Mouse (Mus musculus) forebrain, postnatal 0 days (tissue): ENCODE measurements around the gene Liph. TPM values are rescaled to one million over a fixed set of nuclear protein-coding genes. Genes with fewer than 3 reads are reported as not detected.

Source experiments
- ATAC-seq: fragments of 200-750 bp; cut with Nextera tagmentation; 2 replicates; pipeline ENCODE4 v1.8.0; 2017; ENCODE audit warnings: mild to moderate bottlenecking, moderate library complexity
- DNase-seq: peaks from one replicate; pipeline ENCODE4 v3.0.0-alpha.2; 2015
- H3K27ac ChIP-seq: fragments of 300-500 bp; sonication (generic); 2 replicates; pipeline ENCODE4 v1.5.1; 2014; ENCODE audit warnings: low read depth, mild to moderate bottlenecking, antibody characterized with exemption, low read length, moderate library complexity, mixed read lengths
- H3K27me3 ChIP-seq: fragments of 300-500 bp; sonication (generic); 2 replicates; pipeline ENCODE4 v1.6.1; 2014; ENCODE audit warnings: mild to moderate bottlenecking, low read length, mixed read lengths; ENCODE audit not compliant: insufficient read depth
- H3K36me3 ChIP-seq: fragments of 300-500 bp; sonication (generic); 2 replicates; pipeline ENCODE4 v1.6.1; 2014; ENCODE audit warnings: mild to moderate bottlenecking, moderate library complexity; ENCODE audit not compliant: insufficient read depth
- H3K4me1 ChIP-seq: fragments of 300-500 bp; sonication (generic); 2 replicates; pipeline ENCODE4 v1.6.1; 2014; ENCODE audit warnings: antibody characterized with exemption; ENCODE audit not compliant: insufficient read depth
- H3K4me2 ChIP-seq: fragments of 300-500 bp; sonication (generic); 2 replicates; pipeline ENCODE4 v1.6.1; 2014; ENCODE audit warnings: low read depth, mild to moderate bottlenecking, moderate library complexity
- H3K4me3 ChIP-seq: fragments of 300-500 bp; sonication (generic); 2 replicates; pipeline ENCODE4 v1.5.1; 2014; ENCODE audit warnings: low read depth, low read length, mixed read lengths
- H3K9ac ChIP-seq: fragments of 300-500 bp; sonication (generic); 2 replicates; pipeline ENCODE4 v1.6.1; 2014; ENCODE audit warnings: mild to moderate bottlenecking
- H3K9me3 ChIP-seq: fragments of 300-500 bp; sonication (generic); 2 replicates; pipeline ENCODE4 v1.6.1; 2016; ENCODE audit warnings: low read length
- CTCF ChIP-seq: sonication (generic); IDR thresholded peaks from 2 replicates; pipeline ENCODE4 v1.5.1; 2016; ENCODE audit warnings: antibody characterized with exemption, control low read depth, low read depth
- WGBS: fragments of 180-500 bp; shearing (Covaris S2); extraction: QIAGEN DNeasy Blood & Tissue Kit; methylation state at CpG from one replicate; pipeline ENCODE4 v1.1.7; 2014; 5-methylcytosine and 5-hydroxymethylcytosine counted together
- polyA plus RNA-seq: library from polyadenylated mRNA; unstranded; fragments of >200 nt; fragmentation: Nextera tagmentation; extraction: Ambion mirVana; gene quantifications from 2 replicates; pipeline ENCODE4 v1.2.1, GENCODE M21; 2015
- total RNA-seq: library from RNA; depleted of rRNA; stranded (reverse); fragments of >200 nt; gene quantifications from 2 replicates; pipeline ENCODE4 v1.2.3, GENCODE M21; 2014; rRNA removed

Liph gene
- 0.43 and 1.8 TPM in 2 replicates for total RNA-seq
- 0.64 and 0.91 TPM in 2 replicates for polyA plus RNA-seq

- Histone ChIP-seq H3K4me3 (peak within 1 kb of the TSS; percentile 29), H3K27me3 (no peaks in the 10 kb centered on the region), H3K27ac (no peak within 1 kb of the TSS), H3K36me3 (no peaks in the 10 kb centered on the region), H3K4me1 (no peaks in the 10 kb centered on the region), H3K9me3 (no peaks in the 10 kb centered on the region), H3K4me2 (peak within 1 kb of the TSS; percentile 51), H3K9ac (no peak within 1 kb of the TSS)
- DNase-seq (peak; percentile 11), ATAC-seq (peak; percentile 58; the same call in 1 of the 2 replicates)
- 2% methylated on average over 16 of the region's 16 CpGs for WGBS
- TF ChIP-seq CTCF, result no peak
These were observed at the start of gene Liph for GRCm38 (mm10) chr16:21995304-21995703. Liph (minus strand) TSS chr16:21995663.

GRCm38 (mm10) chr16:22043830-22044229 lies 48.4 kb upstream of the Liph start:
- H3K9me3 ChIP-seq, result no peaks in the 10 kb centered on the region
- H3K27ac ChIP-seq, result no peak overlapping the region
- no peaks in the 10 kb centered on the region for H3K27me3 ChIP-seq
- no peak for ATAC-seq
- 92% methylated on average over 4 of the region's 4 CpGs for WGBS
- H3K9ac ChIP-seq, result no peak overlapping the region
- peaks cover 46% of the 10 kb centered on the region for H3K36me3 ChIP-seq
- H3K4me3 ChIP-seq, result no peak overlapping the region
- H3K4me2 ChIP-seq, result no peak overlapping the region
- no peaks in the 10 kb centered on the region for H3K4me1 ChIP-seq
- TF ChIP-seq CTCF, result no peak
- DNase-seq, result no peak

GRCm38 (mm10) chr16:22039978-22040377 lies 44.5 kb upstream of the Liph start:
- DNase-seq (no peak), ATAC-seq (no peak)
- Histone ChIP-seq H3K4me1 (no peaks in the 10 kb centered on the region), H3K9me3 (no peaks in the 10 kb centered on the region), H3K27ac (no peak overlapping the region), H3K9ac (no peak overlapping the region), H3K4me3 (no peak overlapping the region), H3K36me3 (peaks cover 41% of the 10 kb centered on the region), H3K4me2 (no peak overlapping the region), H3K27me3 (no peaks in the 10 kb centered on the region)
- TF ChIP-seq CTCF, result no peak
- WGBS, result 88% methylated on average over 1 of the region's 1 CpGs

GRCm38 (mm10) chr16:22038554-22038953 lies 43.1 kb upstream of the Liph start:
- Histone ChIP-seq H3K9me3 (no peaks in the 10 kb centered on the region), H3K4me3 (no peak overlapping the region), H3K36me3 (peaks cover 27% of the 10 kb centered on the region), H3K27me3 (no peaks in the 10 kb centered on the region), H3K4me2 (no peak overlapping the region), H3K27ac (no peak overlapping the region), H3K9ac (no peak overlapping the region), H3K4me1 (no peaks in the 10 kb centered on the region)
- DNase-seq (no peak), ATAC-seq (no peak)
- TF ChIP-seq CTCF, result no peak
- 90% methylated on average over 10 of the region's 10 CpGs for WGBS

- Histone ChIP-seq H3K4me3 (no peak overlapping the region), H3K36me3 (peaks cover 59% of the 10 kb centered on the region), H3K9ac (no peak overlapping the region), H3K27ac (no peak overlapping the region), H3K9me3 (no peaks in the 10 kb centered on the region), H3K4me2 (no peak overlapping the region), H3K27me3 (no peaks in the 10 kb centered on the region), H3K4me1 (no peaks in the 10 kb centered on the region)
- no peak for TF ChIP-seq CTCF
- WGBS, result 97% methylated on average over 5 of the region's 5 CpGs
- ATAC-seq (no peak), DNase-seq (no peak)
These were observed 32.0 kb upstream of the Liph start for GRCm38 (mm10) chr16:22027474-22027873.

- no peak overlapping the region for H3K4me2 ChIP-seq
- H3K27ac ChIP-seq, result no peak overlapping the region
- no peak for ATAC-seq
- H3K9me3 ChIP-seq, result no peaks in the 10 kb centered on the region
- no peaks in the 10 kb centered on the region for H3K27me3 ChIP-seq
- H3K4me3 ChIP-seq, result no peak overlapping the region
- H3K4me1 ChIP-seq, result no peaks in the 10 kb centered on the region
- no peak overlapping the region for H3K9ac ChIP-seq
- no peak for DNase-seq
- H3K36me3 ChIP-seq, result peaks cover 51% of the 10 kb centered on the region
- 99% methylated on average over 2 of the region's 2 CpGs for WGBS
- peak; percentile 58 for TF ChIP-seq CTCF
These were observed 26.7 kb upstream of the Liph start for GRCm38 (mm10) chr16:22022122-22022521.

GRCm38 (mm10) chr16:22015569-22015968 lies 20.1 kb upstream of the Liph start:
- no peak overlapping the region for H3K4me3 ChIP-seq
- peaks cover 46% of the 10 kb centered on the region for H3K36me3 ChIP-seq
- ATAC-seq, result no peak
- peaks cover 2% of the 10 kb centered on the region; the same call in 1 of the 2 replicates for H3K4me1 ChIP-seq
- 97% methylated on average over 1 of the region's 1 CpGs for WGBS
- no peak overlapping the region for H3K9ac ChIP-seq
- no peak for DNase-seq
- H3K9me3 ChIP-seq, result no peaks in the 10 kb centered on the region
- TF ChIP-seq CTCF, result no peak
- H3K4me2 ChIP-seq, result no peak overlapping the region
- no peaks in the 10 kb centered on the region for H3K27me3 ChIP-seq
- H3K27ac ChIP-seq, result no peak overlapping the region
